Mouse (Mus musculus) stomach, postnatal 0 days (tissue): ENCODE data around the gene Tex44. TPM values are rescaled to one million over a fixed set of nuclear protein-coding genes. Genes with fewer than 3 reads are reported as not detected.
"Not testable (repeated sequence)": the region's sequence is repeated elsewhere in the genome, so short reads cannot be mapped to it uniquely, and the experiment has no call there.

Experiments used
- ATAC-seq: fragments of 200-750 bp; cut with Nextera tagmentation; 2 replicates; pipeline ENCODE4 v1.8.0; 2017; ENCODE audit not compliant: low FRiP score, low TSS enrichment
- DNase-seq: peaks from one replicate; pipeline ENCODE4 v3.0.0-alpha.2; 2016; ENCODE audit warnings: low spot score
- H3K27ac ChIP-seq: fragments of 300-500 bp; sonication (generic); replicated peaks from 2 replicates; pipeline ENCODE4 v1.5.1; 2014; ENCODE audit warnings: mild to moderate bottlenecking, control low read depth
- H3K27me3 ChIP-seq: fragments of 300-500 bp; sonication (generic); 2 replicates; pipeline ENCODE4 v1.6.1; 2014; ENCODE audit warnings: low read length; ENCODE audit not compliant: control insufficient read depth, insufficient read depth
- H3K36me3 ChIP-seq: fragments of 300-500 bp; sonication (generic); 2 replicates; pipeline ENCODE4 v1.6.1; 2014; ENCODE audit warnings: low read length, mixed read lengths; ENCODE audit not compliant: control insufficient read depth, insufficient read depth
- H3K4me1 ChIP-seq: fragments of 300-500 bp; sonication (generic); replicated peaks from 2 replicates; pipeline ENCODE4 v1.6.1; 2014; ENCODE audit warnings: antibody characterized with exemption; ENCODE audit not compliant: control insufficient read depth, insufficient read depth
- H3K4me2 ChIP-seq: fragments of 300-500 bp; sonication (generic); replicated peaks from 2 replicates; pipeline ENCODE4 v1.6.1; 2014; ENCODE audit warnings: low read depth, mild to moderate bottlenecking, control low read depth, moderate library complexity
- H3K4me3 ChIP-seq: fragments of 300-500 bp; sonication (generic); 2 replicates; pipeline ENCODE4 v1.5.1; 2014; ENCODE audit warnings: low read depth, low read length, control low read depth
- H3K9ac ChIP-seq: fragments of 300-500 bp; sonication (generic); 2 replicates; pipeline ENCODE4 v1.6.1; 2014; ENCODE audit warnings: mild to moderate bottlenecking, low read length, control low read depth, mixed read lengths
- H3K9me3 ChIP-seq: fragments of 300-500 bp; sonication (generic); 2 replicates; pipeline ENCODE4 v1.6.1; 2016; ENCODE audit warnings: low read length; ENCODE audit not compliant: control insufficient read depth
- CTCF ChIP-seq: IDR thresholded peaks from 2 replicates; pipeline ENCODE4 v1.5.1; 2016; ENCODE audit warnings: antibody characterized with exemption, low read depth, mild to moderate bottlenecking, moderate library complexity
- EP300 ChIP-seq: optimal IDR thresholded peaks from 2 replicates; pipeline ENCODE3; 2016; ENCODE audit warnings: antibody characterized with exemption
- WGBS: fragments of 180-500 bp; shearing (Covaris S2); extraction: QIAGEN DNeasy Blood & Tissue Kit; methylation state at CpG from one replicate; pipeline ENCODE4 v1.1.7; 2014; 5-methylcytosine and 5-hydroxymethylcytosine counted together
- polyA plus RNA-seq: library from polyadenylated mRNA; unstranded; fragments of >200 nt; fragmentation: Nextera tagmentation; extraction: Ambion mirVana; gene quantifications from 2 replicates; pipeline ENCODE4 v1.2.1, GENCODE M21; 2015

Gene Tex44
- polyA plus RNA-seq, 1 experiment from 2014 or later = not detected

DNA sequence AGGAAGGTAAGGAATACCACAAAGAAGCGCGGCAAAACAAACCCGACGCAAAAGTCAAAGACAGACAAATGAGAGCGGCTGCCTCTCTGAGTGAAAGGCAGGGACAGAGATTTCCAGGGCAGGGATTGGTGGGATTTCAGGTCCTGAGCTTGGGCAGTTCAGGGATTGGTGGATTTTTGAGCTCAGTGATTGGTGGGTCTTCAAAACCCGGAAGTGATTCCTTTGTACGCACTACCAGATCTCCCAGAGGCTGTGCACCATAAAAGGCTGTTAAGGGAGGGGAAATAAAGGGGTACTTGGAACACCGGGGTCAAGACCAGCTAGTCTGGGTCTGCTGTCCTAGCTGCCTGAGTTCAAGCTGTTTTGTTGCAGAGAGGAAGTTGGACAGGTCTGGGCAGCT, 41.3 kb downstream of the Tex44 start:
- H3K4me2 ChIP-seq = no peak overlapping the region
- TF ChIP-seq EP300 = no peak
- TF ChIP-seq CTCF = no peak
- no peaks in the 10 kb centered on the region for H3K9me3 ChIP-seq
- H3K9ac ChIP-seq = no peak overlapping the region
- ATAC-seq (no peak), DNase-seq (no peak)
- H3K4me1 ChIP-seq = peaks cover 6% of the 10 kb centered on the region
- no peak overlapping the region for H3K4me3 ChIP-seq
- no peaks in the 10 kb centered on the region for H3K36me3 ChIP-seq
- WGBS = 87% methylated on average over 8 of the region's 8 CpGs
- H3K27me3 ChIP-seq = no peaks in the 10 kb centered on the region
- no peak overlapping the region for H3K27ac ChIP-seq

DNA sequence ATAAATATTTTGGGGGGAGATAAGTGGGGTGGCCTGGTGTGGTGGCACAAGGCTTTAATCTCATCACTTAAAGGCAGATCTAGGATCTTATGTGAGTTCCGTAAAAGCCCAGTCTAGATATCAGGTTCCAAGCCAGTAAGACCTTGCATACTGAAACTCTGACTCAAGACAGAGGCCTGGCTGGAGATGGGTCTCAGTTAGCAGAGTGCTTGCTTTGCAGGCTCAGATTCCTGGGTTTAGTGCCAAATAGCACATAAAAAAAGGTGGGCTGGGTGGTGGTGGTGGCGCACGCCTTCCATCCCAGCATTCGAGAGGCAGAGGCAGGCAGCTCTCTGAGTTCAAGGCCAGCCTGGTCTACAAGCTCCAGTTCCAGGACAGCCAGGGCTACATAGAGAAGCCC, 43.7 kb downstream of the Tex44 start:
- DNase-seq (no peak), ATAC-seq (no peak)
- no peak overlapping the region for H3K4me2 ChIP-seq
- no peaks in the 10 kb centered on the region for H3K9me3 ChIP-seq
- TF ChIP-seq EP300 (no peak), CTCF (no peak)
- H3K27ac ChIP-seq = peak overlapping the region; percentile 83
- no peaks in the 10 kb centered on the region for H3K36me3 ChIP-seq
- peaks cover 9% of the 10 kb centered on the region for H3K4me1 ChIP-seq
- H3K9ac ChIP-seq = no peak overlapping the region
- H3K4me3 ChIP-seq = no peak overlapping the region
- no peaks in the 10 kb centered on the region for H3K27me3 ChIP-seq
- 91% methylated on average over 4 of the region's 4 CpGs for WGBS

GRCm38 (mm10) chr1:86470519-86471181, 44.5 kb downstream of the Tex44 start:
- peak overlapping the region; percentile 1 for H3K4me2 ChIP-seq

DNA sequence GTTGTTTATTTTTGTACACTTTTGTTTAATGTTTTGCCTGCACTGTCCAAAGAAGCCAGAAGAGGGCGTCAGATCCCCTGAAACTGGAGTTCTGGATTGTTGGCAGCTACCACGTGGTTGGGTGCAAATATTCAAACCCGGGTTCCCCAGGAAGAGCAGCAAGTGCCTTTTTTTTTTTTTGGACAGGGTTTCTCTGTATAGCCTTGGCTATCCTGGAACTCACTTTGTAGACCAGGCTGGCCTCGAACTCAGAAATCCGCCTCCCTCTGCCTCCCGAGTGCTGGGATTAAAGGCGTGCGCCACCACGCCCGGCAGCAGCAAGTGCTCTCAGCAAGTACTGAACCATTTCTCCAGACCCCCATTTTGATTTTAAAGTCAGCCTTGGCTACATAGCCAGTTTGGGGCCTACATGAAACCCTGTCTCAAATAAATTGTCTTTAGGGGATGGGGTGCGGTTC, 45.4 kb downstream of the Tex44 start:
- H3K27me3 ChIP-seq, H3K4me1 ChIP-seq, ATAC-seq, H3K9me3 ChIP-seq, H3K4me3 ChIP-seq, H3K9ac ChIP-seq, H3K4me2 ChIP-seq, H3K36me3 ChIP-seq: not testable (repeated sequence)
- peak; percentile 74 for TF ChIP-seq CTCF
- peak overlapping the region; percentile 98 for H3K27ac ChIP-seq
- 60% methylated on average over 11 of the region's 11 CpGs for WGBS
- peak; percentile 64 for DNase-seq

More at GRCm38 (mm10) chr1:86470519-86471181, 44.5 kb downstream of the Tex44 start:
- H3K27me3 ChIP-seq = no peaks in the 10 kb centered on the region
- H3K27ac ChIP-seq = peak overlapping the region; percentile 98
- peak; percentile 84 for DNase-seq
- no peak overlapping the region for H3K4me3 ChIP-seq
- H3K36me3 ChIP-seq = no peaks in the 10 kb centered on the region
- ATAC-seq = peak; percentile 88
- peak overlapping the region; percentile 43; the same call in 1 of the 2 replicates for H3K9ac ChIP-seq
- H3K4me1 ChIP-seq = peaks cover 9% of the 10 kb centered on the region
- 20% methylated on average over 12 of the region's 12 CpGs for WGBS
- TF ChIP-seq CTCF = no peak
- H3K9me3 ChIP-seq = no peaks in the 10 kb centered on the region

DNA sequence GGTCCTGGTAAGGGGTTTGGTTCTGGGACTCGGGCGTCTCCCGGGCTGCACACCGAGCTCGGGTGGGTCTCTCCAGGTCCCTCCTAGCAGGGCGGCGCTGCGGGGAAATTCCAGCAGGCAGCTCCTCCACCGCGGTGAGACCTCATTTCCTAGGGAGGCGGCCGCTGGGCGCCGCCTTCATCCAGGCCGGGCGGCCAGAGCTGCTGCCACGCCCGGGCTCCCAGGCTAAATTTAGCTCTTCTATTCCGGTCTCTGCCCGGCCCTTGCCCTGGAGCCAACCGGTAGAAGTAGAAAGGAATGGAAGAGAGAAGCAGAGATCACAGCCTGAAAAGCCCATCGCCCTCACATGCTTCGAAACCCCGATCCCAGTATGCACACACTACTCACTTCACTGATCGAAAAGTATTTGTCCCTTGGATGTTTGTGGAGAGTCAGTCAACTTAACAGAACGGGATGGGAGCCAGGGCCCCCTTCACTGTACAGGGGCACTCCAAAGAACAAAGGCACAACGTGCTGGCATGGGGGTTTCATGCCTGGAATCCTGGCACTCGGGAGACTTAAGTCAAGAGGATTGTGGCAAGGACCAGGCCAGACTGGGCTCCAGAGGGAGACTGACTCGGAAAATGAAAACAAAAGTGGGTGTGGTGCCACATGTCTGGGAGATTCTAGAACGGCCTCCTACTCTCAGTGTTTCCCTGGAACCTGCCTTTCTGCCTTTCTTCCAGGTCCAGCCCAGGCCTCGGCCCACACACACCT, 46.2 kb downstream of the Tex44 start:
- TF ChIP-seq EP300 (no peak), CTCF (peak; percentile 26; the same call in 1 of the 2 replicates)
- Histone ChIP-seq H3K27ac (peak overlapping the region; percentile 98), H3K27me3 (no peaks in the 10 kb centered on the region), H3K9me3 (no peaks in the 10 kb centered on the region), H3K4me2 (peak overlapping the region; percentile 46), H3K36me3 (no peaks in the 10 kb centered on the region), H3K4me1 (peaks cover 9% of the 10 kb centered on the region), H3K9ac (peak overlapping the region; percentile 58), H3K4me3 (no peak overlapping the region)
- DNase-seq = peak; percentile 90
- peak; percentile 78 for ATAC-seq
- 5% methylated on average over 31 of the region's 31 CpGs for WGBS
